ENCODE assay signal across 9 mouse cellular contexts in genomic region chrX:133689576-133690250, GRCm38 (mm10). TPM values are rescaled to one million over a fixed set of nuclear protein-coding genes. Genes with fewer than 3 reads are reported as not detected.
DNase-seq lines count a peak whose midpoint lies in the region; ATAC-seq and TF ChIP-seq lines count a peak whose summit lies in the region.
"Had no signal": no experiment of that assay in that cellular context is flagged by ENCODE, and none has a peak within 500 bp of the region (broad histone marks: within the 10 kb centered on the region; RNA-seq: fewer than 3 reads in every experiment).

No protein-coding gene starts in this region.

- intact Hi-C loops in heart, postnatal 25 days (cut with DNase I): no loop called here

- H3K9ac ChIP-seq in ES-Bruce4 (ENCODE audit: low read depth, poor library complexity, severe bottlenecking): peak overlapping the region; percentile 36; the same call in 1 of the 2 replicates
- H3K9ac ChIP-seq in forebrain, embryonic 11.5 days (ENCODE audit: low read length): peak overlapping the region; percentile 49
- peak overlapping the region; percentile 57 for H3K9ac ChIP-seq in hindbrain, embryonic 15.5 days
- peak overlapping the region; percentile 39 for H3K9ac ChIP-seq in midbrain, postnatal 0 days (replicated peaks; ENCODE audit: low read length, poor library complexity, severe bottlenecking)

- TF ChIP-seq POLR2A in ES-Bruce4 (IDR thresholded peaks at IDR 0.05; ENCODE audit: insufficient read depth, low read length): no peak

- TF ChIP-seq EP300 in ES-Bruce4 (IDR thresholded peaks at IDR 0.05; ENCODE audit: insufficient read depth, low read depth, low read length): no peak

- H3K4me1 ChIP-seq in ES-Bruce4 (ENCODE audit: control insufficient read depth, insufficient read depth, low read length): no peaks in the 10 kb centered on the region
- no peaks in the 10 kb centered on the region for H3K4me1 ChIP-seq in forebrain, embryonic 11.5 days (replicated peaks; ENCODE audit: control insufficient read depth, insufficient read depth, low read length)
- 0 out of 2 replicates have a peak, but pooled peaks cover 2% of the 10 kb centered on the region for H3K4me1 ChIP-seq in hindbrain, embryonic 15.5 days (replicated peaks)
- H3K4me1 ChIP-seq in midbrain, postnatal 0 days (ENCODE audit: insufficient read depth, low read length): no peaks in the 10 kb centered on the region

- peak overlapping the region; percentile 10 for H3K4me3 ChIP-seq in ES-Bruce4 (ENCODE audit: low read depth, low read length)
- H3K4me3 ChIP-seq in forebrain, embryonic 11.5 days (ENCODE audit: low read depth, low read length): peak overlapping the region; percentile 36
- H3K4me3 ChIP-seq in hindbrain, embryonic 15.5 days: peak overlapping the region; percentile 66
- H3K4me3 ChIP-seq in midbrain, postnatal 0 days (ENCODE audit: low read depth, low read length): peak overlapping the region; percentile 59

- TF ChIP-seq CTCF in ES-Bruce4 (IDR thresholded peaks at IDR 0.05; ENCODE audit: low read depth, low read length): no peak
- TF ChIP-seq CTCF in midbrain, postnatal 0 days (IDR thresholded peaks at IDR 0.05): no peak

- DNase-seq in heart, adult 18-20 months: peak; percentile 26 to 58
- no peak for DNase-seq in heart, postnatal 25 days (ENCODE audit: low spot score)
- DNase-seq in forebrain, embryonic 11.5 days (ENCODE audit: low spot score): peak; percentile 57
- peak; percentile 19 for DNase-seq in midbrain, postnatal 0 days (ENCODE audit: low spot score)
- no peak for DNase-seq in adipocyte (ENCODE audit: low spot score)
- no peak for DNase-seq in urinary bladder, postnatal 10 days (ENCODE audit: low spot score)

- peak overlapping the region; percentile 66 for H3K4me2 ChIP-seq in forebrain, embryonic 11.5 days (ENCODE audit: low read depth, low read length, severe bottlenecking)
- H3K4me2 ChIP-seq in hindbrain, embryonic 15.5 days: peak overlapping the region; percentile 80
- peak overlapping the region; percentile 84 for H3K4me2 ChIP-seq in midbrain, postnatal 0 days (ENCODE audit: low read depth, low read length, poor library complexity, severe bottlenecking)

- no peaks in the 10 kb centered on the region for H3K9me3 ChIP-seq in ES-Bruce4 (replicated peaks; ENCODE audit: control insufficient read depth, insufficient read depth, low read length, poor library complexity, severe bottlenecking)
- no peaks in the 10 kb centered on the region for H3K9me3 ChIP-seq in forebrain, embryonic 11.5 days (ENCODE audit: control insufficient read depth, low read length)
- no peaks in the 10 kb centered on the region for H3K9me3 ChIP-seq in hindbrain, embryonic 15.5 days
- H3K9me3 ChIP-seq in midbrain, postnatal 0 days (ENCODE audit: low read length): no peaks in the 10 kb centered on the region

- 28% methylated on average over 35 of the region's 35 CpGs for WGBS in forebrain, embryonic 11.5 days
- 17% methylated on average over 35 of the region's 35 CpGs for WGBS in hindbrain, embryonic 15.5 days
- WGBS in midbrain, postnatal 0 days: 19% methylated on average over 34 of the region's 35 CpGs

- H3K36me3 ChIP-seq in ES-Bruce4 (ENCODE audit: control insufficient read depth, insufficient read depth, low read length, poor library complexity, severe bottlenecking): no peaks in the 10 kb centered on the region
- H3K36me3 ChIP-seq in forebrain, embryonic 11.5 days (ENCODE audit: control insufficient read depth, insufficient read depth, low read length): no peaks in the 10 kb centered on the region
- no peaks in the 10 kb centered on the region for H3K36me3 ChIP-seq in hindbrain, embryonic 15.5 days
- no peaks in the 10 kb centered on the region for H3K36me3 ChIP-seq in midbrain, postnatal 0 days (ENCODE audit: insufficient read depth, low read length)

- H3K27me3 ChIP-seq in ES-Bruce4 (ENCODE audit: control insufficient read depth, insufficient read depth, low read length, poor library complexity, severe bottlenecking): peaks cover 8% of the 10 kb centered on the region
- H3K27me3 ChIP-seq in forebrain, embryonic 11.5 days (ENCODE audit: control insufficient read depth, insufficient read depth, low read length): no peaks in the 10 kb centered on the region
- no peaks in the 10 kb centered on the region for H3K27me3 ChIP-seq in hindbrain, embryonic 15.5 days
- no peaks in the 10 kb centered on the region for H3K27me3 ChIP-seq in midbrain, postnatal 0 days (ENCODE audit: insufficient read depth, low read length)
- H3K27me3 ChIP-seq: Patski had no signal

- no peak for ATAC-seq in forebrain, embryonic 11.5 days (replicated peaks; ENCODE audit: low FRiP score)
- ATAC-seq in hindbrain, embryonic 15.5 days (ENCODE audit: low FRiP score, low read depth): no peak
- 0 out of 2 replicates have a peak, but pooled peaks have one; percentile 6 for ATAC-seq in midbrain, postnatal 0 days (ENCODE audit: low FRiP score)

- no peak overlapping the region for H3K27ac ChIP-seq in ES-Bruce4 (ENCODE audit: insufficient read depth, low read length)
- H3K27ac ChIP-seq in forebrain, embryonic 11.5 days (ENCODE audit: low read depth, low read length): no peak overlapping the region
- H3K27ac ChIP-seq in hindbrain, embryonic 15.5 days (replicated peaks): peak overlapping the region; percentile 78
- peak overlapping the region; percentile 78 for H3K27ac ChIP-seq in midbrain, postnatal 0 days (ENCODE audit: low read depth, low read length)

RNA-seq across cellular contexts. Expression of gene Pcdh19, which starts 0.9 kb away (rescaled TPM):
- 10 to 100 TPM in 1 of 2 experiments, 1 to 10 TPM in 1; 9.9 to 10.4 TPM for total RNA-seq in heart, adult 18-20 months (2021)
- 1 to 10 TPM; 8.9 to 9.1 TPM for total RNA-seq in heart, postnatal 25 days (2021)
- polyA plus RNA-seq in ES-Bruce4 (2011; ENCODE audit: insufficient read depth, insufficient read length, low read depth, missing spikeins): 1.8 and 2.2 TPM in 2 replicates
- 14.1 and 15.8 TPM in 2 replicates for polyA plus RNA-seq in forebrain, embryonic 11.5 days (2014; fragmentation: Nextera tagmentation; extraction: Ambion mirVana)
- polyA plus RNA-seq in hindbrain, embryonic 15.5 days (2015; fragmentation: Nextera tagmentation; extraction: Ambion mirVana): 17.0 and 17.3 TPM in 2 replicates
- 74.5 and 92.6 TPM in 2 replicates for total RNA-seq in midbrain, postnatal 0 days (2014; rRNA removed)
- 30.4 and 36.7 TPM in 2 replicates for polyA plus RNA-seq in midbrain, postnatal 0 days (2015; fragmentation: Nextera tagmentation; extraction: Ambion mirVana)

Comparison
In these comparisons a context has a peak if more than half of its experiments do, and no peak if none do; other contexts are left out.
1. DNase-seq: peak in heart, adult 18-20 months (2 of 2), forebrain, embryonic 11.5 days (single experiment) and midbrain, postnatal 0 days (single experiment); none in heart, postnatal 25 days (single experiment), adipocyte (single experiment) and urinary bladder, postnatal 10 days (single experiment).
2. H3K27ac ChIP-seq: peak in hindbrain, embryonic 15.5 days (single experiment) and midbrain, postnatal 0 days (single experiment); none in ES-Bruce4 (single experiment) and forebrain, embryonic 11.5 days (single experiment).
3. H3K4me3 ChIP-seq: peak in every context shown above with its lines; median percentile 66 in hindbrain, embryonic 15.5 days; 59 in midbrain, postnatal 0 days; 36 in forebrain, embryonic 11.5 days; 10 in ES-Bruce4.
4. Peak in every context shown above with its lines, with median percentiles within 50 percentile points of each other: H3K9ac ChIP-seq and H3K4me2 ChIP-seq.